Mouse (Mus musculus) brain, embryonic 14.5 days (tissue): ENCODE measurements around the gene Msi2.

ENCODE experiments used
- CTCF ChIP-seq: fragments of 200-500 bp; IDR thresholded peaks from 2 replicates; pipeline ENCODE4 v1.5.1; 2012; ENCODE audit warnings: inconsistent platforms, mild to moderate bottlenecking, moderate library complexity, borderline replicate concordance; ENCODE audit not compliant: insufficient read depth, insufficient read length; ENCODE audit errors: extremely low read depth
- POLR2A ChIP-seq: fragments of 200-500 bp; IDR thresholded peaks from 2 replicates; pipeline ENCODE4 v1.6.1; 2012; ENCODE audit warnings: mild to moderate bottlenecking, inconsistent platforms, borderline replicate concordance; ENCODE audit not compliant: poor library complexity, insufficient read depth, insufficient read length, severe bottlenecking; ENCODE audit errors: extremely low read depth

DNA sequence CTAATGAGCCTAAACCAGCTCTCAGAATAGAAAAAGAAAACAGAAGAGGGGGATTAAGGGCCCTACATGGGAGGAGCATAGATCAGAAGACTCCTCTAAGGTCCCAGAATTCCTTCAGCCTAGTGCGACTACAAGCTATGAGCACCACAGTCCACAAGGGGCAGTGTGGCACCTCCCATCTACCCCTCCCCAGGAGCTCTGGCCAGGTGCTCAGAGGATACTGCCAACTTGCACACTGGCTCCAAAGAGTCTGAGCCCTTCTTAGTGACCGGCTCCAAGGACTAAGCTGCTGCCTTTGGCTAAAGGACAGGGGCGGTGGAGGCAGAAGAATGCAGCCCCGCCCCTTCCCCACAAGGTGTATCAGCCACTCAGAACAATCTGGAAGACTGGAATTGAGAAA, 205.7 kb downstream of the Msi2 start:
- TF ChIP-seq POLR2A (no peak), CTCF (peak; percentile 64)
